Mouse (Mus musculus) liver, embryonic 14.5 days (tissue): ENCODE measurements around the gene Il11ra1.

Source experiments
- CTCF ChIP-seq: IDR thresholded peaks from 2 replicates; pipeline ENCODE4 v1.5.1; 2016; ENCODE audit warnings: antibody characterized with exemption, low read depth, control low read depth
- EP300 ChIP-seq: IDR thresholded peaks from 2 replicates; pipeline ENCODE4 v1.6.1; 2016; ENCODE audit warnings: antibody characterized with exemption, low read depth

DNA sequence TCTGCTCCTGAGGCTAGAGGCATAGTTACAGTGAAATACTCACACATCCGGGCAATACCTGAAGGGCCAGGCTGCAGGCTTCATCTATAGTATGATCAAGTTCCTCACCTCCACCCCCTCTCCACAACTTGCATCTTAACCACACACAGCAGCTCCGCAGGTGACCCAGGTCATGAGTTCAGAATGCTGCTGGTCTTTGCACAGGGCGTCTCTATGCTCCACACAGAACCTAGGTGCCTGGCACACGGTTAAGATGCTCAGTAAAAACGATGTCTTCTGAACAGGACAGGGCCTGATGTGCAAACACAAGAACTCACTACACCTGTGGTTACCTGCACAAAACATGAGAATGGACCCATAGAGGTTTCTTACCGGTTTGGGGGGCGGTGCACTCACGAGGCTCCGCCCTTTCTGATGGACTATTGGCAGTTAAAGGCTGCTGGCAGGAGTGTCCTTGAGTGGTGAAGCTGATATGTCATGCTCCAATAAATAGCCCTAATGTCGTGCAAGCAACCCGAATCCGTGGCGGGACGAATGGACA, 55.1 kb downstream of the Il11ra1 start, which contains the start of gene Galt:
- TF ChIP-seq CTCF: no peak
- no peak for TF ChIP-seq EP300
